Mouse (Mus musculus) heart, embryonic 11.5 days (tissue): ENCODE measurements around the gene Rfc4. TPM values are rescaled to one million over a fixed set of nuclear protein-coding genes. Genes with fewer than 3 reads are reported as not detected.

ENCODE experiments used
- ATAC-seq: fragments of 200-750 bp; cut with Nextera tagmentation; replicated peaks from 2 replicates; pipeline ENCODE4 v1.8.0; 2017; ENCODE audit warnings: moderate library complexity; ENCODE audit not compliant: insufficient number of reproducible peaks, low FRiP score, low TSS enrichment
- H3K27ac ChIP-seq: fragments of 300-500 bp; sonication (generic); 2 replicates; pipeline ENCODE4 v1.5.1; 2014; ENCODE audit warnings: mild to moderate bottlenecking, low read depth, low read length
- H3K27me3 ChIP-seq: fragments of 300-500 bp; sonication (generic); 2 replicates; pipeline ENCODE4 v1.6.1; 2014; ENCODE audit warnings: mild to moderate bottlenecking, low read length, mixed read lengths; ENCODE audit not compliant: control insufficient read depth, insufficient read depth
- H3K36me3 ChIP-seq: fragments of 300-500 bp; sonication (generic); 2 replicates; pipeline ENCODE4 v1.6.1; 2014; ENCODE audit warnings: mild to moderate bottlenecking, low read length, moderate library complexity, mixed read lengths; ENCODE audit not compliant: control insufficient read depth, insufficient read depth
- H3K4me1 ChIP-seq: fragments of 300-500 bp; sonication (generic); 2 replicates; pipeline ENCODE4 v1.6.1; 2014; ENCODE audit warnings: low read length; ENCODE audit not compliant: control insufficient read depth, insufficient read depth
- H3K4me2 ChIP-seq: fragments of 300-500 bp; sonication (generic); 2 replicates; pipeline ENCODE4 v1.6.1; 2014; ENCODE audit warnings: mild to moderate bottlenecking, moderate library complexity
- H3K4me3 ChIP-seq: fragments of 300-500 bp; sonication (generic); 2 replicates; pipeline ENCODE4 v1.5.1; 2014; ENCODE audit warnings: low read depth, low read length
- H3K9ac ChIP-seq: fragments of 300-500 bp; sonication (generic); 2 replicates; pipeline ENCODE4 v1.6.1; 2014; ENCODE audit warnings: mild to moderate bottlenecking, low read depth, low read length, moderate library complexity
- H3K9me3 ChIP-seq: fragments of 300-500 bp; sonication (generic); replicated peaks from 2 replicates; pipeline ENCODE4 v1.6.1; 2016; ENCODE audit warnings: low read length; ENCODE audit not compliant: control insufficient read depth
- WGBS: fragments of 180-500 bp; shearing (Covaris S2); extraction: QIAGEN DNeasy Blood & Tissue Kit; methylation state at CpG from one replicate; pipeline ENCODE4 v1.1.7; 2014; ENCODE audit not compliant: insufficient replicate concordance; 5-methylcytosine and 5-hydroxymethylcytosine counted together
- polyA plus RNA-seq: library from polyadenylated mRNA; unstranded; fragments of >200 nt; fragmentation: Nextera tagmentation; extraction: Ambion mirVana; gene quantifications from 2 replicates; pipeline ENCODE4 v1.2.1, GENCODE M21; 2014

Rfc4 gene
- polyA plus RNA-seq, 1 experiment from 2014 or later = 117 TPM

- 82% methylated on average over 12 of the region's 12 CpGs for WGBS
- peaks cover 39% of the 10 kb centered on the region for H3K36me3 ChIP-seq
- H3K27ac ChIP-seq = no peak overlapping the region
- no peak for ATAC-seq
- no peak overlapping the region for H3K9ac ChIP-seq
- H3K4me2 ChIP-seq = no peak overlapping the region
- no peaks in the 10 kb centered on the region for H3K9me3 ChIP-seq
- H3K4me3 ChIP-seq = no peak overlapping the region
- H3K27me3 ChIP-seq = no peaks in the 10 kb centered on the region
- H3K4me1 ChIP-seq = peaks cover 14% of the 10 kb centered on the region
Observed at GRCm38 (mm10) chr16:23112348-23112747, 15.2 kb downstream of the Rfc4 start.

- Histone ChIP-seq H3K4me1 (peaks cover 14% of the 10 kb centered on the region), H3K9me3 (no peaks in the 10 kb centered on the region), H3K9ac (peak overlapping the region; percentile 100), H3K36me3 (peaks cover 36% of the 10 kb centered on the region), H3K27me3 (no peaks in the 10 kb centered on the region), H3K4me2 (peak overlapping the region; percentile 76), H3K27ac (no peak overlapping the region), H3K4me3 (peak overlapping the region; percentile 91)
- WGBS = 64% methylated on average over 5 of the region's 5 CpGs
- ATAC-seq = no peak
Observed at GRCm38 (mm10) chr16:23109350-23110280, 17.9 kb downstream of the Rfc4 start.

GRCm38 (mm10) chr16:23108943-23109342 is 18.6 kb downstream of the Rfc4 start:
- H3K4me3 ChIP-seq = peak overlapping the region; percentile 91
- peak overlapping the region; percentile 76 for H3K4me2 ChIP-seq
- no peaks in the 10 kb centered on the region for H3K27me3 ChIP-seq
- 5% methylated on average over 5 of the region's 5 CpGs for WGBS
- no peaks in the 10 kb centered on the region for H3K9me3 ChIP-seq
- peaks cover 32% of the 10 kb centered on the region for H3K36me3 ChIP-seq
- no peak for ATAC-seq
- peak overlapping the region; percentile 100 for H3K9ac ChIP-seq
- peaks cover 14% of the 10 kb centered on the region for H3K4me1 ChIP-seq
- peak overlapping the region; percentile 99; the same call in 1 of the 2 replicates for H3K27ac ChIP-seq

- Histone ChIP-seq H3K9ac (peak overlapping the region; percentile 100), H3K27ac (peak overlapping the region; percentile 99), H3K27me3 (no peaks in the 10 kb centered on the region), H3K9me3 (no peaks in the 10 kb centered on the region), H3K4me3 (peak overlapping the region; percentile 91), H3K4me2 (peak overlapping the region; percentile 76), H3K4me1 (peaks cover 14% of the 10 kb centered on the region), H3K36me3 (peaks cover 30% of the 10 kb centered on the region)
- peak; percentile 79 for ATAC-seq
- under 1% methylated on average over 52 of the region's 52 CpGs for WGBS
Observed at GRCm38 (mm10) chr16:23107946-23108759, 19.4 kb downstream of the Rfc4 start.

- Histone ChIP-seq H3K36me3 (peaks cover 23% of the 10 kb centered on the region), H3K4me3 (peak within 1 kb of the TSS; percentile 91), H3K27me3 (no peaks in the 10 kb centered on the region), H3K9me3 (no peaks in the 10 kb centered on the region), H3K9ac (peak within 1 kb of the TSS; percentile 100), H3K27ac (peak within 1 kb of the TSS; percentile 99), H3K4me1 (peaks cover 15% of the 10 kb centered on the region), H3K4me2 (peak within 1 kb of the TSS; percentile 76)
- WGBS = under 1% methylated on average over 71 of the region's 71 CpGs
- ATAC-seq = peak; percentile 86
Observed at GRCm38 (mm10) chr16:23107231-23107942, 20.1 kb downstream of the Rfc4 start, which contains the start of gene Eif4a2. Gene Eif4a2 (plus strand): TSS chr16:23107444.

GRCm38 (mm10) chr16:23106121-23106520 is 21.4 kb downstream of the Rfc4 start:
- ATAC-seq = no peak
- Histone ChIP-seq H3K36me3 (peaks cover 16% of the 10 kb centered on the region), H3K9ac (no peak overlapping the region), H3K9me3 (no peaks in the 10 kb centered on the region), H3K4me3 (no peak overlapping the region), H3K4me1 (peaks cover 16% of the 10 kb centered on the region), H3K27me3 (no peaks in the 10 kb centered on the region), H3K27ac (no peak overlapping the region), H3K4me2 (no peak overlapping the region)
- WGBS = 69% methylated on average over 7 of the region's 7 CpGs

- ATAC-seq = no peak
- no peaks in the 10 kb centered on the region for H3K27me3 ChIP-seq
- H3K4me1 ChIP-seq = peaks cover 14% of the 10 kb centered on the region
- peaks cover 1% of the 10 kb centered on the region; the same call in 1 of the 2 replicates for H3K36me3 ChIP-seq
- no peaks in the 10 kb centered on the region for H3K9me3 ChIP-seq
- WGBS = 65% methylated on average over 2 of the region's 2 CpGs
- H3K4me3 ChIP-seq = no peak overlapping the region
- H3K4me2 ChIP-seq = no peak overlapping the region
- H3K9ac ChIP-seq = no peak overlapping the region
- H3K27ac ChIP-seq = no peak overlapping the region
Observed at GRCm38 (mm10) chr16:23103841-23104240, 23.7 kb downstream of the Rfc4 start.
